Mouse (Mus musculus) gastrocnemius, postnatal 25 days (tissue): ENCODE results near the gene Sec11a. TPM values are rescaled to one million over a fixed set of nuclear protein-coding genes. Genes with fewer than 3 reads are reported as not detected.
A peak's percentile ranks its signal among the peaks of the same experiment; 100 is the strongest.

Source experiments
- DNase-seq: peaks from one replicate; pipeline ENCODE4 v3.0.0; 2022
- total RNA-seq, 2 experiments: library from RNA; stranded (reverse); gene quantifications; 1 replicate in 1 of 2; 2 replicates in 1 of 2; pipeline ENCODE4 v1.2.3; 2021

The Sec11a gene
- total RNA-seq, 2 experiments from 2014 or later, result 25.4 to 29.9 TPM

DNA sequence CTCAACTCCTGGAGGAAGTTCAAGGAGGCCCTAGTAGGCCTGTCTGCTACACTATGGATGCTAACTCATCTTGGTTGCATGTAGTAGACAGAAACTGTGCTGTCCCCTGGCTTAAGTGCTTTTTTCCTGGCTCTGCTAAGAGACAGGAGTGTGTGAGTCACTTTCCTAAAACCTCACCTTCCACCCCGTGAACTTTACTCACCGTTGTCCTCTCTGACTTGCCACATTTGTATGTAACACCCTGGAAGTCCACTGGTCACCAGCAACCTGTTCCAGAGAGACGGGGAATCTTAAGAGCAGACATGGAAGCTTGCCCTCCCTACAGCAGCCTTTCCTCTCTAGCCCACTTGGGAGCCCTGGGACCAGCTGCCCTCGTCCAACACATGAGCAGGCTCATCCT, 49.9 kb downstream of the Sec11a start:
- DNase-seq, result no peak

- DNase-seq, result no peak
These were observed 50.4 kb downstream of the Sec11a start for GRCm38 (mm10) chr7:80897134-80897533.

DNA sequence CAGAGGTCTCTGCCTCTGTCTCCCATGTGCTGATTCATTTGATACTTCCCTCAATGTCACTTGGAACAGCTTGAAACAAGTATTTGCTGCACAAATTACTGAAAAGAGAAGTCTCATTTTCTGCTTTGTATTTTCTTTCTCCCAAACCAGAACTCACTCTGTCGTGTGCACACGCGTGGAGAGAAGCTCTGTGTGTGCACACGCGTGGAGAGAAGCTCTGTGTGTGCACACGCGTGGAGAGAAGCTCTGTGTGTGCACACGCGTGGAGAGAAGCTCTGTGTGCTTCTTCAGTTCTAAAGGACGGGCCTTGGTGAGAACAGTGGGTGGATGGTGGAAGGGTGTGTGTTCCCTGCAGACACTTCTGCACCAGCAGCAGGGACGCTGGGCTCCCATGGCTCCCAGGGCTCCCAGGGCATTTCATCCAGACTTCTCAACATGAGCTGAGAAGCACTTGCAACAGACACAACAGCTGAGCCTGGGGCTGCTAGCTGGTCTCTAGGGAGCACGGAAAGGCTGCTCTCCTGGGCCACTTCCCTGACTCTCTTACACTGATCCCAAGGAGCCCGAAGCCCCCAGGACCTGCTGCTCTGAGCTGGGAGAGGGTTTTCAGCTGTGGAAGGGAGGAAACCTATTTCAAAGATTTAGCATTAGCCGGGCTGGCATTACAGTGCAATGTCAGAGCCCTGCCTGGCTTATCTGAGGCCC, 52.6 kb downstream of the Sec11a start:
- DNase-seq, result no peak

DNA sequence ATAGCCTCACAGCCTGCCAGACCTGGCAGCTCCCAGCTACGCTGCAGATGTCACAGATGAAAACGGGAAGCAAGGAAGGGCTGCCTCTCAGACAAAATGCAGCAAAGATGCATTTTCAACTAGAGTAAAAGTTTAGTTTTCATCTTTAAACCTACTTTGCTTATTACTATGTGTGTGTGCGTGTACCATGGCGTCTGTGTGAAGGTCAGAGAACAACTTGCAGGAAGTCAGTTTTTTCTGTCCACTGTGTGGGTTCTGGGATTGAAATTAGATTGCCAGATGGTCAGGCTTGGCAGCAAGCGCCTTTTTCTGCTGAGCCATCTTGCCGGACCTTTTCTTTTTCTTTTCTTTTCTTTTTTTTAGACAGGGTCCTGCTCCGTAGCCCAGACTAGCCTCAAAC, 53.4 kb downstream of the Sec11a start:
- DNase-seq, result no peak

- no peak for DNase-seq
These were observed 53.8 kb downstream of the Sec11a start for GRCm38 (mm10) chr7:80893753-80894129.

DNA sequence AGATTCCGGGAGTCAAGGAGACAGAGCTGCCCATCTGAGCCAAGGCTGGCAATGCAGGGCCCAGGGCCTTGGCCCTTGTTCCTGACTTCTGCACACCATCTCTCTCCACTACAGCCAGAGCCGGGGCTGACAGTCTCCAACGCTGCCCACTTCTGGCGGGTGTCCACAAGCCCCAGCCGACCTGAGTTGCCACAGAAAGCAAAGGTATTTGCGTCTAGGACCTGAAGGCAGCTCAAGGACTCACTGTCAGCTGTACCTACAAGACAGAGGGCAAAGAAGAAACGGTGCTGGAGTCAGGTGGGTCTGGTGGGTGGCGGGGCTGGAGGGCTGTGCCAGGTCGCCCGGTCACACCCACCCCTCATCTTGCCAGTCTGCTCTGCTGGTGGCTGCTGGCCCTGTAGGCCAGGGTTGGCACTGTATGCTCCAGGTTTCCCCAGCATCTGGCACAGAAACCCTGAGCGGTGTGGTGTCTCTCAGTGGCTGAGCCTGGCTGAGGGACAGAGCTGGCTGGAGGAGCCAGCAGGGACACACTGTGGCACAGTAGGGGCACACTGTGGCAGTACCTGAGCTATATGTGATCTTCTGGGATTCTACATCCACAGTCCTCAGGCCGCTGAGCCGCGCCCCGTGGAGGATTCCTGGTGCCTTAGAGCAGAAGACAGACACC, 54.4 kb downstream of the Sec11a start:
- no peak for DNase-seq

GRCm38 (mm10) chr7:80889841-80890241, 57.7 kb downstream of the Sec11a start:
- DNase-seq, result no peak

- DNase-seq, result peak; percentile 57
These were observed 58.5 kb downstream of the Sec11a start for GRCm38 (mm10) chr7:80889021-80889511.

- DNase-seq, result no peak
These were observed 59.0 kb downstream of the Sec11a start for GRCm38 (mm10) chr7:80888595-80888994.

- DNase-seq, result no peak
These were observed 61.9 kb downstream of the Sec11a start for GRCm38 (mm10) chr7:80885666-80886065.

- peak; percentile 56 for DNase-seq
These were observed 64.6 kb downstream of the Sec11a start for GRCm38 (mm10) chr7:80882830-80883505.

- no peak for DNase-seq
These were observed 71.9 kb downstream of the Sec11a start for GRCm38 (mm10) chr7:80875727-80876126.

GRCm38 (mm10) chr7:80873631-80874030, 73.9 kb downstream of the Sec11a start:
- DNase-seq, result no peak

DNA sequence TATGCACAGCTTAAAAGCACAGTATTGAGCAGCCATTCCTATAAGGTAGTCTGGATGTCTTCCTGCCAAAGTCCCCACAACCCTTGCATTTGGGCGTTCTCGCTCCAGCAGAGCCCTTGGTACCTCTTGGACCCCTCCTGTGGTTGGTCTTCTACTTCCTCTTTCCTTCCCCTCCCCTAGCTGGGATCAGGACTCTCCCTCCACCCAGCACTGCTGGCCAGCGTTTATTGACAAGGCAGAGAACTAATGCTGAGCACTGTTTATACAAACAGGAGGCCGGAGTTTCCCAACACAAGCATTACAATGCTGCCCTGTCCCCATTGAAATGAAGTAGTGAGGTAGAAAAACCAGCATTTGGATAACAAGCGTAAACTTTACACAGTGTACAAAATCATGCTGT, 74.5 kb downstream of the Sec11a start:
- DNase-seq, result no peak

DNA sequence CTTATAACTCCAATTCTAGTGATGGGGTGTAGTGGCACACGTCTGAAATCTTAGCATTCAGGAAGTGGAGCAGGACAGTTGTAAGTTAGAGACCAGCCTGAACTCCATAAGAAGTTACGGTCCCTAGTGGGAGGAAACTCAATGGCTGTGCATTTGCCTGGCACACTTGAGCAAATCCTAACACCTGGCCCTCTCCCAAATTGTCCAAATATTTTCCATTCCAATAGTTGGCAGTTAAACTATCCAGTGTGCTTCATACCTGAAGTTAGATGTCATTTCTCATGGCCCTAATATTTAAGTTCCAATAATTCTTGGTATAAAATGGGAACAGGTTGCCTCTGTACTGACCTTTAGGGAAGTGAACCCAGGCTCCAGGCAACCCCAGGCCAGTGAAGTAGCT, 78.9 kb downstream of the Sec11a start:
- no peak for DNase-seq

- no peak for DNase-seq
These were observed 80.9 kb downstream of the Sec11a start for GRCm38 (mm10) chr7:80866514-80867147.

DNA sequence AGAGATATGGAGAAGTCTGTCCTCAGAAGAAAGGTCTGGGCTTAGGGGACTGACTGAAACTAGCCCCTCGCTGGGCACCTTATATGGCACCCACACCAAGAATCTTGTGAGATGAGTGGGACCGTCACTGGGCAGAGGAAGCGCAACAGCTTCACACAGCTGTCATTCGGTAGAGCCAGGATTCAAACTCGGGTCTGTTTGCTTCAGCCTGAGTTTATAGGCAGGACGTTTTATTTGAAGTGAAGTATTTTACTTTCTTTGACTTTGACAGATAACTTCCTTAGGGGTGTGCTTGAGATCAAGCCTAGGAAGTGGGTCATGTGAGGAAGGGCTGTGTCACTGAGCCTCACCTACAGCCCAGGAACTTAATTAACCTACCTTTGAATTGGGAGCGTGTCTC, 82.1 kb downstream of the Sec11a start:
- no peak for DNase-seq

DNA sequence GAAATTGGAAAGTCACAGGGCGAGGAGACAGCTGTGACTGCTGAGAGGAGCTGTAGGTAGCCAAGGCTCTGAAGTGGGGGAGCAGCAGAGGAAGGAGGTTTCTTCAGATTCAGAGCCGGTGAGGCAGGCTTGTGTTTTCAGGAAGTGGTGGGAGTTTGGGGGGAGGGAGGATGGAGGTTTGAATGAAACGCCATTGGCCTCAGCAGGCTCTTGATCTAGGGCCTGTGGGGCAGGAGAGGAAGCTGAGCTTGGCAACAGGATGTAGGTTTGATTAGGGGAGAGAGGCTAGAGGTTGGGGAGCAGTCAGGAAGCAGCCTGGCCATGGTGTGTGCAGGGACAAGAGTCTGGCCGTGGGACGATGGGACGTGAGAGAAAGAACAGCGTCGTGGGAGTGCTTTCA, 82.7 kb downstream of the Sec11a start:
- no peak for DNase-seq

- no peak for DNase-seq
These were observed 83.4 kb downstream of the Sec11a start for GRCm38 (mm10) chr7:80864151-80864550.

GRCm38 (mm10) chr7:80863520-80863919, 84.1 kb downstream of the Sec11a start:
- no peak for DNase-seq

- no peak for DNase-seq
These were observed 85.1 kb downstream of the Sec11a start for GRCm38 (mm10) chr7:80862475-80862874.

- peak; percentile 90 for DNase-seq
These were observed 86.8 kb downstream of the Sec11a start, which contains the start of gene Zscan2 for GRCm38 (mm10) chr7:80860729-80861274. Zscan2 (plus strand) TSS chr7:80860920.
